Comparison of ENCODE assay signal across 6 mouse cellular contexts in genomic region chr13:12626061-12626460, GRCm38 (mm10).
DNase-seq lines count a peak whose midpoint lies in the region; ATAC-seq and TF ChIP-seq lines count a peak whose summit lies in the region.
"Not testable (repeated sequence)": the region's sequence is repeated elsewhere in the genome, so short reads cannot be mapped to it uniquely, and the experiment has no call there.

No protein-coding gene starts in this region.

- WGBS in forebrain, embryonic 11.5 days: 92% methylated on average over 3 of the region's 3 CpGs
- WGBS in intestine, postnatal 0 days: 87% methylated on average over 3 of the region's 3 CpGs

- TF ChIP-seq POLR2A in MEL (IDR thresholded peaks at IDR 0.05; ENCODE audit: control insufficient read depth in 1 of 2, insufficient read depth in 1 of 2, low read depth in 1 of 2, low read length in 2 of 2, poor library complexity in 1 of 2); bone marrow macrophage, adult 2 months (IDR thresholded peaks at IDR 0.05; ENCODE audit: borderline replicate concordance, low read depth, low read length): not testable (repeated sequence)

- not testable (repeated sequence) for H3K27ac ChIP-seq in MEL (ENCODE audit: control insufficient read depth, low read depth, low read length); forebrain, embryonic 11.5 days (ENCODE audit: low read depth, low read length); intestine, postnatal 0 days (ENCODE audit: low read depth, low read length)
- H3K27ac ChIP-seq in bone marrow macrophage, adult 2 months (ENCODE audit: insufficient read depth, low read depth, low read length): 0 out of 2 replicates have a peak overlapping the region, but pooled peaks have one; percentile 6

- peak; percentile 56 for DNase-seq in MEL (ENCODE audit: low read depth, low spot score)
- peak; percentile 5 for DNase-seq in forebrain, embryonic 11.5 days (ENCODE audit: low spot score)
- DNase-seq in heart, adult 11 months: peak; percentile 24

- not testable (repeated sequence) for H3K4me1 ChIP-seq in MEL (ENCODE audit: control insufficient read depth in 1 of 2, insufficient read depth in 2 of 2, low read length in 2 of 2); forebrain, embryonic 11.5 days (replicated peaks; ENCODE audit: control insufficient read depth, insufficient read depth, low read length); intestine, postnatal 0 days (replicated peaks; ENCODE audit: control insufficient read depth, insufficient read depth, low read length)
- peaks cover 14% of the 10 kb centered on the region for H3K4me1 ChIP-seq in bone marrow macrophage, adult 2 months (ENCODE audit: control insufficient read depth, insufficient read depth, low read length)

- ATAC-seq in forebrain, embryonic 11.5 days (replicated peaks; ENCODE audit: low FRiP score): not testable (repeated sequence)
- 0 out of 2 replicates have a peak, but pooled peaks have one; percentile 13 for ATAC-seq in intestine, postnatal 0 days
- peak; percentile 27; the same call in 1 of the 2 replicates for ATAC-seq in megakaryocyte-erythroid progenitor cell, adult 5-6 weeks (replicated peaks; ENCODE audit: low FRiP score, low TSS enrichment, poor library complexity, severe bottlenecking)

- not testable (repeated sequence) for H3K36me3 ChIP-seq in MEL (ENCODE audit: control insufficient read depth in 1 of 2, insufficient read depth in 2 of 2, low read length in 2 of 2); forebrain, embryonic 11.5 days (ENCODE audit: control insufficient read depth, insufficient read depth, low read length); intestine, postnatal 0 days (ENCODE audit: control insufficient read depth, insufficient read depth)

- H3K4me3 ChIP-seq in MEL (ENCODE audit: control insufficient read depth in 1 of 2, insufficient read depth in 1 of 2, low read depth in 2 of 2, low read length in 2 of 2); bone marrow macrophage, adult 2 months (ENCODE audit: insufficient read depth, low read length); forebrain, embryonic 11.5 days (ENCODE audit: low read depth, low read length); intestine, postnatal 0 days (ENCODE audit: low read depth, low read length): not testable (repeated sequence)

- peak in 1 of 2 experiments; percentile 15; a peak in 1 of 4 replicates for TF ChIP-seq EP300 in MEL (IDR thresholded peaks at IDR 0.05; ENCODE audit: low read depth in 1 of 2, low read length in 2 of 2)

- not testable (repeated sequence) for H3K9ac ChIP-seq in MEL (ENCODE audit: control insufficient read depth, low read depth, low read length, poor library complexity, severe bottlenecking); forebrain, embryonic 11.5 days (ENCODE audit: low read length); intestine, postnatal 0 days (ENCODE audit: low read depth, low read length)

- not testable (repeated sequence) for H3K79me2 ChIP-seq in MEL (ENCODE audit: control insufficient read depth, insufficient read depth, low read length, poor library complexity)

- not testable (repeated sequence) for H3K9me3 ChIP-seq in MEL (replicated peaks; ENCODE audit: insufficient read depth, low read length); forebrain, embryonic 11.5 days (ENCODE audit: control insufficient read depth, low read length); intestine, postnatal 0 days (ENCODE audit: control insufficient read depth)

- not testable (repeated sequence) for H3K4me2 ChIP-seq in forebrain, embryonic 11.5 days (ENCODE audit: low read depth, low read length, severe bottlenecking); intestine, postnatal 0 days (replicated peaks; ENCODE audit: low read depth)

- not testable (repeated sequence) for TF ChIP-seq RAD21 in MEL (IDR thresholded peaks at IDR 0.05; ENCODE audit: low read depth, low read length)

- not testable (repeated sequence) for TF ChIP-seq CTCF in MEL (IDR thresholded peaks at IDR 0.05 in 2 of 3, conservative IDR thresholded peaks at IDR 0.05 in 1 of 3; ENCODE audit: control insufficient read depth in 1 of 3, insufficient read depth in 1 of 3, low read depth in 2 of 3, low read length in 3 of 3, poor library complexity in 1 of 3, severe bottlenecking in 1 of 3); bone marrow macrophage, adult 2 months (IDR thresholded peaks at IDR 0.05; ENCODE audit: low read depth, low read length); intestine, postnatal 0 days (IDR thresholded peaks at IDR 0.05; ENCODE audit: low read depth)

- H3K27me3 ChIP-seq in MEL (ENCODE audit: control insufficient read depth in 1 of 2, insufficient read depth in 2 of 2, low read length in 2 of 2); forebrain, embryonic 11.5 days (ENCODE audit: control insufficient read depth, insufficient read depth, low read length); intestine, postnatal 0 days (replicated peaks; ENCODE audit: control insufficient read depth, insufficient read depth, low read length): not testable (repeated sequence)

TF ChIP-seq in MEL, 35 proteins besides CTCF, POLR2A, EP300 and RAD21:
- TF ChIP-seq TCF12 (IDR thresholded peaks at IDR 0.05; ENCODE audit: low read depth, low read length): 0 out of 2 replicates have a peak, but pooled peaks have one; percentile 37
- peak; percentile 24; the same call in 1 of the 2 replicates for TF ChIP-seq ZNF384 (IDR thresholded peaks at IDR 0.05; ENCODE audit: low read depth, low read length)
- TF ChIP-seq TAL1 (IDR thresholded peaks at IDR 0.05; ENCODE audit: low read length): peak; percentile 28; the same call in 1 of the 2 replicates

Comparison
In these comparisons a context has a peak if more than half of its experiments do, and no peak if none do; other contexts are left out.
1. DNase-seq: peak in every context shown above with its lines; median percentile 56 in MEL; 24 in heart, adult 11 months; 5 in forebrain, embryonic 11.5 days.